Mouse (Mus musculus) lung, embryonic 14.5 days (tissue): Measurements from ENCODE around the gene Agl. TPM values are rescaled to one million over a fixed set of nuclear protein-coding genes. Genes with fewer than 3 reads are reported as not detected.
A peak's percentile ranks its signal among the peaks of the same experiment; 100 is the strongest.

Experiments used
- ATAC-seq: fragments of 200-750 bp; cut with Nextera tagmentation; 2 replicates; pipeline ENCODE4 v1.8.0; 2017; ENCODE audit warnings: mild to moderate bottlenecking, moderate TSS enrichment, moderate library complexity; ENCODE audit not compliant: insufficient read depth
- DNase-seq: peaks from one replicate; pipeline ENCODE4 v3.0.0-alpha.2; 2015
- H3K27ac ChIP-seq: fragments of 300-500 bp; sonication (generic); 2 replicates; pipeline ENCODE4 v1.5.1; 2014; ENCODE audit warnings: low read depth, mild to moderate bottlenecking, moderate library complexity
- H3K27me3 ChIP-seq: fragments of 300-500 bp; sonication (generic); 2 replicates; pipeline ENCODE4 v1.6.1; 2014; ENCODE audit warnings: low read length, control low read depth; ENCODE audit not compliant: insufficient read depth
- H3K36me3 ChIP-seq: fragments of 300-500 bp; sonication (generic); 2 replicates; pipeline ENCODE4 v1.6.1; 2014; ENCODE audit warnings: control low read depth; ENCODE audit not compliant: insufficient read depth
- H3K4me1 ChIP-seq: fragments of 300-500 bp; sonication (generic); 2 replicates; pipeline ENCODE4 v1.6.1; 2014; ENCODE audit warnings: antibody characterized with exemption, control low read depth; ENCODE audit not compliant: insufficient read depth
- H3K4me2 ChIP-seq: fragments of 300-500 bp; sonication (generic); 2 replicates; pipeline ENCODE4 v1.6.1; 2014; ENCODE audit warnings: mild to moderate bottlenecking
- H3K4me3 ChIP-seq: fragments of 300-500 bp; sonication (generic); 2 replicates; pipeline ENCODE4 v1.5.1; 2014; ENCODE audit warnings: low read depth, low read length
- H3K9ac ChIP-seq: fragments of 300-500 bp; sonication (generic); 2 replicates; pipeline ENCODE4 v1.6.1; 2014
- H3K9me3 ChIP-seq: fragments of 300-500 bp; sonication (generic); 2 replicates; pipeline ENCODE4 v1.6.1; 2016; ENCODE audit warnings: low read depth, low read length, control low read depth
- CTCF ChIP-seq: IDR thresholded peaks from 2 replicates; pipeline ENCODE4 v1.5.1; 2016; ENCODE audit warnings: antibody characterized with exemption, low read depth
- WGBS: fragments of 180-500 bp; shearing (Covaris S2); extraction: QIAGEN DNeasy Blood & Tissue Kit; methylation state at CpG from one replicate; pipeline ENCODE4 v1.1.7; 2014; 5-methylcytosine and 5-hydroxymethylcytosine counted together
- polyA plus RNA-seq: library from polyadenylated mRNA; unstranded; fragments of >200 nt; fragmentation: Nextera tagmentation; extraction: Ambion mirVana; gene quantifications from 2 replicates; pipeline ENCODE4 v1.2.1, GENCODE M21; 2014

Gene Agl
- polyA plus RNA-seq, 1 experiment from 2014 or later = 12.1 TPM

- WGBS = 74% methylated on average over 4 of the region's 4 CpGs
- Histone ChIP-seq H3K27ac (no peak overlapping the region), H3K27me3 (no peaks in the 10 kb centered on the region), H3K4me1 (no peaks in the 10 kb centered on the region), H3K9me3 (no peaks in the 10 kb centered on the region), H3K36me3 (no peaks in the 10 kb centered on the region), H3K4me3 (no peak overlapping the region), H3K9ac (no peak overlapping the region), H3K4me2 (no peak overlapping the region)
- DNase-seq (no peak), ATAC-seq (no peak)
- TF ChIP-seq CTCF = no peak
Observed at GRCm38 (mm10) chr3:116833491-116833890, 25.5 kb upstream of the Agl start.

GRCm38 (mm10) chr3:116832526-116833310 is 24.8 kb upstream of the Agl start:
- no peaks in the 10 kb centered on the region for H3K27me3 ChIP-seq
- DNase-seq (no peak), ATAC-seq (no peak)
- no peaks in the 10 kb centered on the region for H3K9me3 ChIP-seq
- H3K4me3 ChIP-seq = no peak overlapping the region
- no peak for TF ChIP-seq CTCF
- no peak overlapping the region for H3K4me2 ChIP-seq
- H3K9ac ChIP-seq = no peak overlapping the region
- H3K4me1 ChIP-seq = no peaks in the 10 kb centered on the region
- no peaks in the 10 kb centered on the region for H3K36me3 ChIP-seq
- no peak overlapping the region for H3K27ac ChIP-seq
- WGBS = 80% methylated on average over 7 of the region's 7 CpGs

GRCm38 (mm10) chr3:116831324-116831723 is 23.4 kb upstream of the Agl start:
- Histone ChIP-seq H3K9ac (no peak overlapping the region), H3K36me3 (no peaks in the 10 kb centered on the region), H3K9me3 (no peaks in the 10 kb centered on the region), H3K4me3 (no peak overlapping the region), H3K4me2 (no peak overlapping the region), H3K27me3 (no peaks in the 10 kb centered on the region), H3K27ac (no peak overlapping the region), H3K4me1 (no peaks in the 10 kb centered on the region)
- WGBS = 53% methylated on average over 5 of the region's 5 CpGs
- peak; percentile 74 for DNase-seq
- ATAC-seq = no peak
- no peak for TF ChIP-seq CTCF

- WGBS = 80% methylated on average over 10 of the region's 10 CpGs
- no peaks in the 10 kb centered on the region for H3K27me3 ChIP-seq
- H3K4me3 ChIP-seq = no peak overlapping the region
- no peaks in the 10 kb centered on the region for H3K36me3 ChIP-seq
- TF ChIP-seq CTCF = no peak
- ATAC-seq (no peak), DNase-seq (no peak)
- no peak overlapping the region for H3K9ac ChIP-seq
- no peaks in the 10 kb centered on the region for H3K9me3 ChIP-seq
- no peak overlapping the region for H3K27ac ChIP-seq
- H3K4me2 ChIP-seq = no peak overlapping the region
- no peaks in the 10 kb centered on the region for H3K4me1 ChIP-seq
Observed at GRCm38 (mm10) chr3:116829274-116829920, 21.4 kb upstream of the Agl start.

- Histone ChIP-seq H3K4me1 (no peaks in the 10 kb centered on the region), H3K9ac (no peak overlapping the region), H3K36me3 (no peaks in the 10 kb centered on the region), H3K4me3 (no peak overlapping the region), H3K27me3 (no peaks in the 10 kb centered on the region), H3K27ac (no peak overlapping the region), H3K4me2 (no peak overlapping the region), H3K9me3 (no peaks in the 10 kb centered on the region)
- 61% methylated on average over 4 of the region's 4 CpGs for WGBS
- no peak for DNase-seq
- ATAC-seq = no peak
- no peak for TF ChIP-seq CTCF
Observed at GRCm38 (mm10) chr3:116826471-116827215, 18.7 kb upstream of the Agl start.

- Histone ChIP-seq H3K4me1 (peaks cover 4% of the 10 kb centered on the region; the same call in 1 of the 2 replicates), H3K9me3 (no peaks in the 10 kb centered on the region), H3K27ac (no peak overlapping the region), H3K4me3 (no peak overlapping the region), H3K9ac (no peak overlapping the region), H3K27me3 (no peaks in the 10 kb centered on the region), H3K4me2 (no peak overlapping the region), H3K36me3 (no peaks in the 10 kb centered on the region)
- DNase-seq (no peak), ATAC-seq (peak; percentile 82; the same call in 1 of the 2 replicates)
- WGBS = 83% methylated on average over 7 of the region's 7 CpGs
- no peak for TF ChIP-seq CTCF
Observed at GRCm38 (mm10) chr3:116817231-116817630, 9.3 kb upstream of the Agl start.
